Mouse (Mus musculus): ENCODE measurements around the gene Gm11627.
A peak's percentile ranks its signal among the peaks of the same experiment; 100 is the strongest.
"Not testable (repeated sequence)": the region's sequence is repeated elsewhere in the genome, so short reads cannot be mapped to it uniquely, and the experiment has no call there.

Gene Gm11627

GRCm38 (mm10) chr11:102564952-102565671, 14.1 kb downstream of the Gm11627 start:
- DNase-seq (ENCODE audit: extremely low read depth, low read depth, low spot score): not testable (repeated sequence)

- no peak for DNase-seq (ENCODE audit: extremely low read depth, low read depth, low spot score)
Measured at GRCm38 (mm10) chr11:102558704-102559103, 20.6 kb downstream of the Gm11627 start.

- no peak for DNase-seq (ENCODE audit: extremely low read depth, low read depth, low spot score)
Measured at GRCm38 (mm10) chr11:102557386-102557785, 21.9 kb downstream of the Gm11627 start.

- no peak for DNase-seq (ENCODE audit: extremely low read depth, low read depth, low spot score)
Measured at GRCm38 (mm10) chr11:102556716-102557074, 22.6 kb downstream of the Gm11627 start.

- peak; percentile 47 for DNase-seq (ENCODE audit: extremely low read depth, low read depth, low spot score)
Measured at GRCm38 (mm10) chr11:102556031-102556715, 23.1 kb downstream of the Gm11627 start, which contains the start of gene Gpatch8. Gpatch8 (minus strand) TSS chr11:102556392.

GRCm38 (mm10) chr11:102555400-102556030, 23.7 kb downstream of the Gm11627 start:
- DNase-seq (ENCODE audit: extremely low read depth, low read depth, low spot score): no peak

GRCm38 (mm10) chr11:102552051-102552450, 27.2 kb downstream of the Gm11627 start:
- no peak for DNase-seq (ENCODE audit: extremely low read depth, low read depth, low spot score)

- DNase-seq (ENCODE audit: extremely low read depth, low read depth, low spot score): no peak
Measured at GRCm38 (mm10) chr11:102551176-102551575, 28.1 kb downstream of the Gm11627 start.

- DNase-seq (ENCODE audit: extremely low read depth, low read depth, low spot score): no peak
Measured at GRCm38 (mm10) chr11:102541471-102541870, 37.8 kb downstream of the Gm11627 start.

GRCm38 (mm10) chr11:102540286-102540685, 39.0 kb downstream of the Gm11627 start:
- DNase-seq (ENCODE audit: extremely low read depth, low read depth, low spot score): not testable (repeated sequence)

GRCm38 (mm10) chr11:102539690-102540089, 39.6 kb downstream of the Gm11627 start:
- no peak for DNase-seq (ENCODE audit: extremely low read depth, low read depth, low spot score)

GRCm38 (mm10) chr11:102536210-102536609, 43.1 kb downstream of the Gm11627 start:
- DNase-seq (ENCODE audit: extremely low read depth, low read depth, low spot score): peak; percentile 37

- no peak for DNase-seq (ENCODE audit: extremely low read depth, low read depth, low spot score)
Measured at GRCm38 (mm10) chr11:102534078-102534477, 45.2 kb downstream of the Gm11627 start.

GRCm38 (mm10) chr11:102531425-102531824, 47.8 kb downstream of the Gm11627 start:
- no peak for DNase-seq (ENCODE audit: extremely low read depth, low read depth, low spot score)

Measured in fat pad, adult 2 months (tissue).